Mouse (Mus musculus) myocyte (in vitro differentiated cells): Measurements from ENCODE around the gene Nxph1.

Experiments
- E2F4 ChIP-seq: IDR thresholded peaks from one replicate; pipeline ENCODE4 v1.6.1; 2011; ENCODE audit warnings: mild to moderate bottlenecking, control low read depth, moderate library complexity; ENCODE audit not compliant: insufficient read depth
- MYOG ChIP-seq, 3 experiments: IDR thresholded peaks; one replicate each; pipeline ENCODE4 v1.6.1; 2011; ENCODE audit warnings: control low read depth in 2 of 3, low read depth in 2 of 3, mild to moderate bottlenecking in 2 of 3; ENCODE audit not compliant: insufficient read length in 2 of 3, control insufficient read depth in 1 of 3, insufficient read depth in 1 of 3
- POLR2A ChIP-seq: IDR thresholded peaks from one replicate; pipeline ENCODE4 v1.6.1; 2011; ENCODE audit warnings: low read depth, mild to moderate bottlenecking, control low read depth, moderate library complexity; ENCODE audit not compliant: insufficient read length
- POLR2AphosphoS2 ChIP-seq: IDR thresholded peaks from one replicate; pipeline ENCODE4 v1.6.1; 2011; ENCODE audit warnings: low read depth, control low read depth; ENCODE audit not compliant: insufficient read length
- REST ChIP-seq: IDR thresholded peaks from one replicate; pipeline ENCODE4 v1.6.1; 2011; ENCODE audit warnings: mild to moderate bottlenecking, control low read depth, moderate library complexity; ENCODE audit not compliant: insufficient read depth, insufficient read length

DNA sequence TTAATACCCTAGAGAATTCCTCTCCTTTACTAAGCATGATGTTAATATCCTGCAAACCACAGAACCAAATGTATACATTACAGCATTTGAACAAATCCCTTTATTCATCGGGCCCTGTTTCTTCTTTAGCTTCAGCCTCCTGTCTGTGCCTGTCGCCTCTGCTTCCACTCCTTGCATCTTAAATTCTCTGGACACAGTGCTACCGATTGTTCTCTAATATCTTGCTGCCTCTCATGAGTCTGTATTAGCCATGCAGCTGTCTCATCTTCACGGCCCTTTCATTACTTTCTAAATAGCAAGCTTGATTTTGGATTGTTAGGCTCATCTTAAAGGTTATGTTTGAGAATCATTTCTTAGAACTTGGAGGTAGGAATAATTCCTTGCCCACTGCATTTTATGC lies 262.5 kb downstream of the Nxph1 start:
- TF ChIP-seq REST, result no peak
- no peak for TF ChIP-seq POLR2A
- TF ChIP-seq POLR2AphosphoS2, result no peak
- no peak for TF ChIP-seq MYOG (IDR thresholded peaks at IDR 0.05; ENCODE audit: control insufficient read depth in 1 of 3, insufficient read depth in 1 of 3, insufficient read length in 2 of 3, low read depth in 2 of 3)
- no peak for TF ChIP-seq E2F4
